Mouse (Mus musculus): ENCODE measurements at regions not wholly inside any gene's neighbourhood (a gene's known extent, or its start where the extent isn't known, plus 50 kb on each side); places are given as distances from the start of the nearest gene placed in this dataset.

DNA sequence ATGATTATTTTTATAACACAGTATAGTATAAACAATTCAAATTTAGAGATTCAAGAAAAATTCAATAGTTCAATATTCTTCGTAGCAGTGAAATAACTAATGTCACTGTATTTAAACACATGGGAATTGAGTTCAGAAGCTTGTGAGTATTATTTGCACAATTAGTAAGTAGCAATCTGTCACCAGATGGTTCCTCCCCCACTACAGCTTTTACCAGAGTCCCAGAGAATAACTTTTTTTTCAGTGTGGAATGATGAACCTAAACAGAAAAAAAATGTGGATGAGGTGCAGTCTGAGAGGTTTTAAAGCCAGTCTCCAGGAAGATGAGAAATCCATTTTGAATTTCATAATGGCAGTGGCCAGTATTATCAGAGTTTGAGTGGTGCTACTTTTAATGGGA lies 414.9 kb upstream of the C9orf72 start:
- DNase-seq (ENCODE audit: low read depth, low spot score): peak; percentile 19

DNA sequence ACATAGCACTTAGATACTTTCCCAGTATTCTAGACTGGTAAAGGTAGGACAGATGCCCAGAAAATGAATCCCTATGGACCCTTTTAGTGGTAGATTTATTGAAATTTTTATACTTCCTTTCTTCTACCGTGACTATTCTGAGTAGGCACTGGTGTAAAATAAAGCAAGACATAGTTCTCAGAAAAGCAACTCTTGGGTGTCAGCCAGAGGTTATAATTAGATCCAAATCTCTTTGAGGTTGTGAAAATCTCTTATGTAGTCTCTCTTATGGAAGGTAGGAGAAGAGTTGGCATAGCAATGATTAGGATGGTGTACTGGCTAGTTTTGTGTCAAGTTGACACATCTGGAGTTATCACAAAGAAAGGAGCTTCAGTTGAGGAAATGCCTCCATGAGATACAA lies 380.2 kb upstream of the C9orf72 start:
- peak; percentile 58 for DNase-seq (ENCODE audit: low read depth, low spot score)

DNA sequence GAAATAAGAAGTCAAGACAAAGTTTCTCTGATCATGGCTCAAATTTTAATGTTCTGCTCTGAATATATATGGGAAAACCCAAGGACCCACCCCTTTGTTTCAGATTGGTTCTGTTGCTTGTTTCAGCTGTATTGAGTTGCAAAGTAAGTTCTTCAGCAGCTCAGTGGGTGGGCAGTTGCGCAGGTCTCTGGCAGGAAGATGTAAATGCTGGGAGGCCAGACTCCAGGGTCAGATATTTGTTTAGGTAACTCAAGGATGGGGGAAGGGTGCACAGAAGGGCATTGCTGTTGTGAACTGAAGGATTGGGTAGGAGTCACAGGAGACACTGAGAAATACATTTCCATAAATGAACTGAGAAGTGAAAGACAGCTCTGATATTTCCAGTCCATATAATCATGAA lies 352.1 kb upstream of the C9orf72 start:
- no peak for DNase-seq (ENCODE audit: low read depth, low spot score)

DNA sequence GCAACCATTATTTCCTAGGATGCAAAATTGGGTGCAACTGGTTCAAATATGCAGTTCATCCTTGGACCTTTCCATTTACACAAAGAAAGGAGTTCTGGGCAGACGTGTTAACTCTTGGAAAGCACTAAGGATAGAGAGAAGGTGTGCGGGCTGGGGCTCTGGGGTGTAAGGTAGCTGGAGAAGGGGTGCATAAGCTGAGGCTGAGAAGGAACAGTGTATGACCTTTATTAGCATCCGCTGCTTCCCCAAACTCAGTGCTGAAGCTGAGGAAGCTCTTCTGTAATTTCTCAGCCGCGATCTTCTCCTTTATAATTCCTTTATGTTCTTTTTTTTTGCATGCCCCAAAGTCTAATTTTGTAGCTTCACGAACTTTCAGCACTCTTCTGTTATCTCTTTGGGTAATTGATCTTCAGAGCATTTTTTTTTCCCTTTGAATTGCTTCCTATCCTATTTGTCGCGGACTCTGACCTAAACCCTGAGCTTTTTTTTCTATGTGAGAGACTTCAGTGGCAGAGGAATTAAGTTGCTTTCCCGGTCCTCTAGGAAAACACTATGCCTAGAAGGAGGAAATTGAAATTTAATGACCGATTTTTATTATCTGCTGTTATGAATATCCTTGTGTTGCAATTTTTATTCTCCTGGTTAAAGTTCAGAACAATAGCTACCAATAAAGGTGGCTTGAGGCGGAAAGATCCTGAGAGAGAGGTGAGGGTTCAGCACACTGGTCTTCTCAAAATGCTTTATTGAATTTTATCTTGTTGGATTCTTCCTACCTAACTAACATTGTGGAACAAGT lies 349.4 kb upstream of the C9orf72 start:
- no peak for DNase-seq (ENCODE audit: low read depth, low spot score)

DNA sequence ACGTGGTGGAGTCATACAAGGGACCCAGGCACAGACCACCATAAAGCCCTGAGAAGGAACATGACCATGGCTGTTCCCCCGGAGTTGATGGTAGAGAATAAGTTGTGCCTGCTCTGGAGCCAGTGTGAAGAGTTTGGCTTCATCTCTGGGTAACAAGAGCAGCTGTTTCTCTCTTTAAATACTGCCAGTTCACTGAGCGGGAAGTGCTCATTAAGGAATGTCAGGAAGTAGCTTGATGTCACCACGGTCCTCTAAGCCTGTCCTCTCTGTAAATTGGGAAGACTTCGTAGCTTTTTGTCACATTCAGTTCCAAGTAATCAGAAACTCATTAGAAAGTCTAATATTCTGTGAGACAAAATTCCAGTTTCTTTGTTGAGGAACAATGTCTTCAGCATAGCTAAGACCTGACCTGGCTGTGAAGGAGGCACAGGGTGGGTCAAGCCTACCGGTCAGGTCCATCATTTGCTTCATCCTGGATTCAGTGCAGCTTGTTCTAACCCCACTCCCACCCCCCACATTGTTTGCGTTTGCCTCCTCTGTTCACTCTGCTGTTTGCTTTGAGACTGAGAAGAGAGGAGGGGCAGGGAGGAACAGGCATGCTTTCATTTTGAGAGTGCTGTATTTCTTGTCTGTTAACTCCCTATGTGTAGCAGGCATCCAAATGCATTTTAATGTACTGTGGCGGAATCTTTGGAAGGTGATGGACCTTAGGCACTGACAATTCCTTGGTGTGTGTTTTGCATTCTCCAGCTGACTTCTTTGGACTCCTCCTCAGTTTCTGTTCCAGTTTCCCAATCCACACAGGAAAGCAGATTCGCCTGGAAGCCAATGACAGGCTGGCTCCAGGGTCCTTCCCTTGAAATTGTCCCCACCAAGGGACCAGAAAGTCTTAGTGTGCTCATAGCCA lies 345.8 kb upstream of the C9orf72 start:
- DNase-seq (ENCODE audit: low read depth, low spot score): no peak

DNA sequence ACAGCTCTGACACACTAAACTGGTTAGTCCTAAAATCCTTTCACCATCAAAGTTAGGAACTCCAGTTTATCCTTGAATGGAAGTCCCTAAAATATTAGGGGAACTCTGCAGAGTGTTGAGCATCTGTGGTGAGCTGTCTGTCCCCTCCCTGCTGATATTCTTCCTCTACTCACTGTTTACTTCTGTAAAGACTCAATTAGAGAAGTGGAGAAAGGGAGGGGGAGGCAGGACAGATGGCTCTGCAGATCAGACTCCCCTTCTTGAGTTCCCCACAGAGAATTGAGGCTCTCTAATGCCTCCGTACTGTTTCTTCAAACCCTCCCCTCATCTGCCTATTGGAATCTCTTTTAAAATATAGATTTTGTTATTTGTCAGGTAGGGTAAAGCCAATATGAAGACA lies 335.3 kb upstream of the C9orf72 start:
- DNase-seq (ENCODE audit: low read depth, low spot score): no peak

DNA sequence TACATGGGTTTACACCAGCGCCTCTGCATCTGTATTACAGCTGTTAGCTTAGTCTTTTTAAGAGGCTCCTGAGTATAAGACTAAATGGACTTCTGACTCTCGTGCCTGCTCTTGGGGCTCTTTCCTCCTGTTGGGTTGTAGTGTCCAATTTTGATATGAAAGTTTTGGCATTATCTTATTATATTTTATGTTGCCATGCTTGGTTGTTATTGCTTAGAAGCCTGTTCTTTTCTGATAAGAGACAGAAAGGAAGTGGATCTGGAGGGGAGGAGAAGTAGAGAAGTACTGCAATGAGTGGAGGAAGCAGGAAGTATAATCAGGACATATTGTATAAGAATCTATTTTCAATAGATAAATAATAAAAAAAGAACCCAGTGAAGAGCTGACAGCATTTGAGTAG lies 334.0 kb upstream of the C9orf72 start:
- DNase-seq (ENCODE audit: low read depth, low spot score): no peak

DNA sequence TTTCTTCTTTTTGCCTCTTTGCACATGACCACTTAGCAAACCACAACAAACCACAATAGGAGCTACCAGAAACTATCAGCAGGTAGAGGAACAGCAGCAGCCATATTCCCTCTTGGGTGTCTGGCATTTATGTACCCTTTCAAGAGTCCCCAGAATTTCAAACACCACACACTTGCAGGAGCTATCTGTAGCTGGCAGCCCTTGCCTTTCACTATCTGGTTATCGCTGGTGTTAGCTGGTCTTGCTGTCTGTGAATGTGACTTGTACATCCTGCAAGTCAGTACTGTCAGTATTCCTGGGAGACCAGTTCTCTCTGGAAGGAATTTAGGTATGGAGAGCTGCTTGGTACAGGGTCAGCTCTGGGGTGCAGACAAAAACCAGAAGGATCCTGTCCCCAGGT lies 327.3 kb upstream of the C9orf72 start:
- no peak for DNase-seq (ENCODE audit: low read depth, low spot score)

DNA sequence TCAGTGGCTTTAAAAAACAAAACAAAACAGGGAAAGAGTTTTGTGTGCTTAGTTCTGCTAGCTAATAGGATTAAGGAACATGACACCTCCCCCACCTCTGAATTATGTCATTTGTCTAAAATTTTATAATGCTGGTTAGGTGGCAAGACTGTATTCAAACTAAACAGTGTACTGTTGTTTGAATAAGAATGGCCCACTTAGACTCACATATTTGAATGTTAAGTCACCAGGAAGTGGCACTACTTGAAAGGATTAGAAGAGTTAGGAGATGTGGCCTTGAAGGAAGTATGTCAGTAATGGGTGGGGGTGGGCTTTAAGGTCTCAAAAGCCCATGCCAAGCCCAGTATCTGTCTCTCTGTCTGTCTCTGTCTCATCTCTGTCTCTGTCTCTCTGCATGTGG lies 326.0 kb upstream of the C9orf72 start:
- DNase-seq (ENCODE audit: low read depth, low spot score): no peak

DNA sequence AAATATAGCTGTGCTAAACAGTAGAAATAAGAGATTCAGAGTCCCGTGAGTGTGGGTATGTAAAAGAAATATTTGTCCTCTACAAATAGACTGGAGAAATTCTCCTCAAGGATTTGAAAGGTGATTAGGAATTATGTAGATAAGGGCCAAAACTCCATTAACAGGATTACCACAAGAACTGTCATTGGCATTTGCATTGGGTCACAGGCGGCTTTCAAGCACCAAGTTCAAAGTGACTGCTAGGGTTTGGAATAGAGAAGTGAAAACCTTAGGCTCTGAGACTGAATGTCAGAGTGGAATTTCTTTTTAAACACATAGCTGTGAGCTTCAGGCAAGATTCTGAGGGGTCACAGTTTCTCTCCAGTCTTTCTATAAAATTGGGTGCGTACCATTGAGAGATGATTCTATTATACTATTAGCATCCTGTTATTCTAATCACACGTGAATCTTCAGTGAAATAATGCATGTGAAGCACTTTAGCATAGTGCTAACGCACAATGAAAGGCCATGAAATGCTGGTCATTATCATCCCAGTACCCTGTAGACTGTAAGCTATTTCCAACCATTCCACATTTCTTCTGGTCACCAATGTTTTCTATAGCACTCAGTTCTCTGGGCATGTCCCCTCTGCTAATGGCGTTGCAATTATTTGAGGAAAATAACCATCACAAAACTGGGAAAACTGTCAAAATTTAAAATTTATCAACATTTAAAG lies 308.7 kb upstream of the C9orf72 start:
- no peak for DNase-seq (ENCODE audit: low read depth, low spot score)

DNA sequence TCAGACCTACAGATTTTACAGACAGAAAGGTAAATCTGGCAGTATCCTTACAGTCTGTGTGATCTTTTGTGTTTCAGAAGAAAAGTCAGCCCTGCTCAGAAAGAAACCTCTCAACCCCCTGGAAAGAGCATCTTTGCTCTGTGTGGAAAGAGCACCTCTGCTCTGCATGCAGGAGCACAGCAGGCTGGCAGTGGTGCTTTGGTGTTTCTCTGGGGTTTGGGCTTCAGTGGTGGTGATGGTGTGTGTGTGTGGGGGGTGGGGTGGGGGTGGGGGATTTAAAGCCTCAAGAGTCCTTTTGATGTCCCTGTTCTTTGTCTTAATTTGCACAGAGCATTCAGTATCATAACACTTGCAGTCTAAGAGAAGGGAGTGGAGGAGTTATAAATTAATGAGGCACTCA lies 308.2 kb upstream of the C9orf72 start:
- no peak for DNase-seq (ENCODE audit: low read depth, low spot score)
